Mouse (Mus musculus) frontal cortex, adult (tissue): ENCODE results near the gene Krt18.

Source experiments
- ATAC-seq: cut with Nextera tagmentation; 2 replicates; pipeline ENCODE4 v1.9.2; 2017; ENCODE audit warnings: mild to moderate bottlenecking, moderate library complexity, mixed read lengths; ENCODE audit not compliant: low TSS enrichment

The Krt18 gene

DNA sequence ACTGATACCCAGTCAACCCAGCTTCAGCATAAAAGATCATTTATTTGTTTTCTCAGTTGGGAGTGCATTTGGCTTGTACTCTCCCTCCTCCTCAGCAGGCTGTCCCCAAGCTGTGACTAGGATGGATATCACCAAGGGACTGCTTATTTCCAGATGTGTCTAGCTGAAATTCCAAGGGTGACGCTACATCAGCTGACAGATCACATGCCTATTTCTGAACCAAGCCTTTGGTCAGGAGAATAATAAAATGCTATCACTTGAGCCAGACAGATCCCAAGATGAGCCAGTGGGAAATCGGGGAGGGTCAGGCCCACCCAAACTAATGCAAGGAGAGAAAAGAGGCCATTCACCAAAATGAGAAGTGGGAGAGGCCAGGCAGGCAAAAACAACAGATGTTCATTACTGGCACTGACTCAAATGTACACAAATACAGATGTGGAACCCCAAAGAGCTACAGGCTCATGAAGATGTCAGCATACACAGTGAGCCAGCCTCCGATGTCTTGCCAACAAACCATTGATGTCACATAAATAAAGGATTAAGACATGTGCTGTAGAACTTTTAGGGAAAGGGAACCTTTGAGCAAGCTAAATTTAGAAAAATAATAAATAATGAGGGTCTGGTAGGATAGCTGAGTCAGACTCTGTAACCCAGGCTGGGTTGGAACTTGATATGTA, 17.3 kb upstream of the Krt18 start:
- ATAC-seq: 0 out of 2 replicates have a peak, but pooled peaks have one; percentile 31

DNA sequence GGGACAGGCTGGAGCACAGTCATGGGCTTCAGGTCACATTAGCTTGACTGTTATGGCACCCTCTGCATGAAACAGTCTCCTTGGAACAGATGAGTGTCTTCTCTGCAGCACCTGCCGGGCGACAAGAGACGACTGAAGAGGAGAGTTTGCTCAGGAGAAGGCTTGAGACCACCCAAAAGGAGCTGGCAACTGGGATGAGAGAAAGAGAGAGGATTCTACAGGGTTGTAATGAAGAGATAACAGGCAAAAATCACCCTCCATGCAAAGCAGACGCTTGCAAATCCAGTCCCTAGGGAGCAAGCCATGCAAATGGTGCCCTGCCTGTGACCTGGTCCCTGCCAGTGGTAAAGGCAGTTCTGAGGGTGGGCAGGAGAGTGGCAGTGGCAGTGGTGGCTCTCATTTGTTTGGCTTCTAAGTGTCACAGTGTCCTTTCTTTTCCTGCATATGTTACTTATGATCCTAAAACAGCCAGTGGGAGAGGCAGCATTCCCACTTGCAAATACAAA, 15.7 kb upstream of the Krt18 start:
- ATAC-seq: no peak

DNA sequence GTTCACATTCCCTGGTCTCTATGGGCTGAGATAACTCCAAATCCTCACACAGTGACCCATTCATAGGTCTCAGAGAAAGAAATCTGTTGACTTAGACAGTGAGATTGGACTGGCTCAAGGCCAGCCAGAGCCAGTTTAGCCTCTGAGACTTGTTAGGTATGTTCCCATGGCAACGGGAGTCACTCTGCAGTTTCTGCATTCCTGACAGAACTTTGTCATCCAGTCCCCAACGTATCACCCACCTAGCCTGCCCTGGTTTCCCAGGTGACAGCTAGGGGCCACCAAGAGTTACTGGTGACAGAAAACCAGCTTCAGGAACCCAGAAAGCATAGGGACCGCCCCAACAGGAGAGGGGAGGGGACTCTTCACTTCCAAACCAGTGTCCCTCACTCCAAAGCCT, 14.3 kb upstream of the Krt18 start:
- ATAC-seq: no peak

DNA sequence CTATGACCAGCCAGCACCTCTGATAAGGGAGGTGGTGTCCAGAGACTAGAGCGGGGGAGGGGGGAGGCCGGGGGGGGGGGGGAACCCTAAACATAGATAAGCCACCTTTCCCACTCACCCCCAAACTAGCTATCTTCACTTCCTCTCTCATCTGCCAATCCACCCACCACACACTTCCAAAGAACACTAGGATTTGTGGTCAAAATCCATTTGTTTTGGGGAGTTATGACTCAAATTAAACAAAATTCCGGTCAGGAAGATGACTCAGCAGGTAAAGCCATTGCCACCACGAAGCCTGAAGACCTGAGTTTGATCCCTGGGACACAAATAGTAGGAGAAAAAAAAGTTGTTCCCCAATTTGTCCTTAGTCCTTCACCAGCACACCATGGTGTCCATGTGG, 13.1 kb upstream of the Krt18 start:
- ATAC-seq: no peak

DNA sequence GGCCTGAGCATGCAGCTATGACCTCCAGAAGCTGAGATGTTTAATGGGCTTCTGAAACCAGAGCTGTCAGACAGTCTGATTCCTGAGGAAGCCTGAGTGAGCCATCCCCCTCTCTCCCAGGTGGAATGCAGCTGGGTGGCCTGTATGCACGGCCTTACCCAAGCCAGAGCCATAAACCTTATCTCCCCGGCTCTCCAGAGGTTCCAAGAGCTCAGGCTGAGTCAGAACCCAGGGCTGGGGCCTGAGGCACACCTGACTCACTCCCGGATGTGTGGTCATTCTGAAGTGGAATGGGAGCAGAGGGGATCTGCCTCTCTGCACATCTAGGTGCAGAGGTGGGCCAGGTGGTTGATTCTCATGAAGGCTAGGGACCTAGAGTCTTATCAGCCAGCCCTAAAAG, 11.9 kb upstream of the Krt18 start:
- ATAC-seq: no peak

DNA sequence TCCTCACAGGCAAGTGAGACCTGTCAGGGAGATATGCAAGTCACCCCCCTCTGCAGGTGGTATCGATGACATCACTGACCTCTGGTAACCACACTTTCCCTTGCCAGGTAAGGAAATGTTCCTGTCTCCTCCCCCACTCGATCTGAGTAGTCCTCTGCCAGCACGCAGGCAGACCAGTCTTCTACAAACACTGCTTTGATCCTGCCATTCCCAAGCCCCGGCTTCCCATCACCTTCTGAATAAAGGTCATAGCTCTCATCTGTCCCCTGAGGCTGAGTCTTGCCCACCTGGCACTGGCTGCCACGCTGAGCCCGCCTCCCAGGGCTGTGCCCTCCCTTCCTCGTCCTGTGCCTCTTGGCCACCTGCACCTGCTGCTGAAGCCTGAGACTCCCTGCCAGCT, 11.2 kb upstream of the Krt18 start:
- no peak for ATAC-seq

DNA sequence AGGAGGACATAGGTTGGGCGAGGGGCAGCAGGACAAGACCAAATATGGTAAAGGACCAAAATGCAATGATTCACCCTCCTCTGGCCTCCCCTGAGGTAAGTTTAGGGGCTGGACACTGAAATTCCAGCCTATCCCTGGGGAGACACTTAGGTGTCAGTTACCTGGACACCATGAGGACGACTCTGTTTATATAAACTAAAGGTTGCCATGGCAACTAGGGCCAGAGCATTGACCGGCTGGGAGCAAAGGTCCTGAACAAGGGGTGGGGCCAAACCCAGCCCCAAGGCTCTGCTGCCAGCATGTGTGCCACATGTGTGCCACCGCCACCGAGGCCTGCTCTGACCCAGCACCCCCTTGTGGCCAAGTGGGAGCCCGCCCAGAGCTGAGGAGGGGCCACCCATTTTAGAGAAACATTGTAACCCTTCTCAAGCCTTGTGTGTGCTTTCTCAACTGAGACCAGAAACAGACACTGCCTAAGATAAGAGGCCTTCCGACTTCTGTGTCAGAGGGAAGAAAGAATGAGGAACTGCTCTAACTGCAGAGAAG, 10.0 kb upstream of the Krt18 start:
- ATAC-seq: no peak

DNA sequence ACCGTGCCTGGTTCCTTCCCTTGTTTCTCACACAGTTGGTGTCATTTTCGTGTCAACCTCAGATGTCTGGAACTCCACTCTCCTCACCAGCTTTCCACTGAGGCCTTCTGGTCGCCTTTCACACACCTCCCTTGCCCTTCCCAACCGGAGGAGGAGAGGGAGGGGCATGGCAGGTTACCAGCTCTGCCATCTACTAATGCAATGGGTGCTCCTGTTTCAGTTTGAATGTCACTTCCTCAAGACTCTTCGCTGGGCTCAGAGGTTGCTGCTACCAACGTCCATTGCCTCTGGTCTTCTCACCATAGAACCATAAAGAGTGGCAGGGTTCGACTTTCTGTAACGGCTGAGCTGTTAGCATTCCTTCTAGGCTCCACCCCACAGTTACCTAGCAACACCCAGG, 5.5 kb upstream of the Krt18 start:
- no peak for ATAC-seq

DNA sequence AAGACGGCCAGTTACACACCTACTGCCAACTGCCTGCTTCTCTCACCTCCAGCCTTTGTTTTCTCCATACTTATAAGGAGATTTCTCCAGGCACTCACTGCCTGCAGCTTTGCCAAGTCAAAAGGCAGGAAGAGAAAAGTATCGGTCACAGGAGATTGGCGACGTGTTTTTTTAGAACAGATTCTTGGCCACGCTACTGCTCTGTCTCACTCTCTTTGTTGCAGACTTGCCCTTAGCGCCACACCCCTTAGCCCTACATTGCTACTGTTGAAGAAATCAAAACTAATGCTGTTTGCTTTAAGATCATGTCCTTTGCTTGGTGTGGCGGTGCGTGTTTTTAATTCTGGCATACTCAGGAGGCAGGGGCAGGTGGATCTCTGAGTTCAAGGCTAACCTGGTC, 4.1 kb upstream of the Krt18 start:
- ATAC-seq: no peak

DNA sequence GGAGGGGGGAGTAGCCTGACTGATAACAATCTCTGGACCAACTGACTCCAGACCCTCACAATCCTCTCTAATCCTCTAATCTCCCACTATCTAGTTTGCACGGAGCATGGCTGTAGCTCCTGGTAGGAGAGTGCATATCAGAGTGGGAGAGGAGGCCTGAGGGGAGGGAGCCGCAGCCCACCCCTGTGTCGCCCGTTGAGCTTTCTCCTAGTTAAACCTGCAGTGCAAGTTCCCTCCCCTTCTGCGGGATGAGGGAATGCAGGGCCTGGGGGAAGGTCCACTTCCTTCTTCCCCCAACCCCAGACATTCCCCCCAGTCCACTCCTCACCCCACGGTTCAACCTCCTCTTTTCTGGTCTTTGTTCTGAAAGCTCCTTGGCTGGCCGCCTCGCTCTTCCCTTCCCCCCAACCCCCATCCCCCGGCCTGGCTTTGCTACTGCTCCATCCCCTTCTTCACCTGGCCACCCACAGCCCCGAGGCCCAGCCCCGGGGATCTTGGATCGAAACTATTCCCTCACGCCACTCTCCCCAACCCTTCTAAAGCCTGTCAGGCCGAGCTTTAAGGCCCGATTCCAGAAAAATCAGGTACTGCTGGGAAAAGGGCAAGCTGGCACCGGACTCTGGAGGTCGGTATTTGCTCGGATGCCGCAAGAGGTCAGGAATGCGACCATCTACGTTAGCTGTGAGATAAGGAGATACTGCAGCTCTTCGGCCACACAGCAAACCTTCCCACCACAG, 2.7 kb upstream of the Krt18 start:
- ATAC-seq: no peak

DNA sequence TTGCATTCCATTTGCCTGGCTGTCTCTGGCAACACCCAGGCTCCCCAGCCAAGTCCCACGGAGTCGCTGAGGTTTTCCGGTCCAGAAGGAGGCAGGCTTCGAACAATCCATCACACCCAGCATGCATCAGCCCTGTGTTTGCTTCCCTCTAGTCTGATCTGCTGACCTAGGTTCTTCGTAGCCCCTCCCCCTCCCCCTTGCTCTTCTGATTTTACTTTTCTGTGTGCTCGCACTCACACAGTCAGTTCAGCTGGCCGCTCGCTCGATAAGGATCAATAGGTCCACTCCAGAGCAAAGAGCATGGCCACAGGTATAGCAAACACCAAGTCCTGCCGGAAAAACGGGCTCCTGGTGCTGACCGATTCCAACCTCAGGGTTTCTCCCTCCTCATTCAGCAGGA, 1.6 kb upstream of the Krt18 start:
- ATAC-seq: no peak

DNA sequence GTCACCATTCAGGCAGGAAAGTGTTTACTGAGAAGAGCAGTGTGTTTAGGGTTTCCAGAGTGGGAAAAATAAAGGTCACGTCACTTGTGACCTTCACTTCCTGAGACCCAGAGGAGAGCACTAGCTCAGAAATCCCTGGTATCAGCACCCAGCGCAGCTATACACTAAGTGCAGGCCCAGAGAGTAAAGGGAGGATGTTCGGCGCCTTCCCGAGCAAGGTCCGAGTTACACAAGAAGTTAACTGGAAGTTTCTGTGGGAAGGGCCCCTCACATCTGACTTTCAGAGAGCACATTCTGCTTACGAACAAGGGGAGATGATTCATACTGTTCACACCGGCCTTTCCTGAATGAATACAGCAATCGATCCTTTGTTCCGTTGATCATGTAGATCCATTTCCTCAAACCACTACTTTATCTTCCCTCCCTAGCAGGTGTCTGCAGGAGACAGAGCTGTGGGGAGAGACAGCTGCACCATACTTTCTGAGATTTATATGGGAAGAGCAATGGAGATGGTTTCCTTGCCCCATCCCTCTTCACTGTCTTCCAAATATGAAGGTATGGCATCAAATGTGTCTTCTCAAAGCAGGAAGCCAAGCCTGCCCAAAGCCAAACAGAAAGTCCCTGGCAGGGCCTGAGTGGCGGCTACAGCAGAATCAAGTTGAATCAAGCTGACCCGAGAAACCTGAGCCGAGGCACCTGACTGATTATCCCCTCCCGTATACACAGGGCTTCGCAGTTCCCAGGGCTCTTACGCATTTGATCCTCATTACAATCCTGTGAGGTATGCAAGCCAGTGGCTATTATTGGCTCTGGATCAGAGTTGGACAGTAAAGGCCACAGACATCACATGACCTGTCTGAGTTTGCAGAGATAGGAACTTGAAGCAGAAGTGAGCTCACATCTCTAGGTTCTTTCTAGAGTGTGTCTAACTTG, 6.4 kb downstream of the Krt18 start:
- ATAC-seq: no peak

DNA sequence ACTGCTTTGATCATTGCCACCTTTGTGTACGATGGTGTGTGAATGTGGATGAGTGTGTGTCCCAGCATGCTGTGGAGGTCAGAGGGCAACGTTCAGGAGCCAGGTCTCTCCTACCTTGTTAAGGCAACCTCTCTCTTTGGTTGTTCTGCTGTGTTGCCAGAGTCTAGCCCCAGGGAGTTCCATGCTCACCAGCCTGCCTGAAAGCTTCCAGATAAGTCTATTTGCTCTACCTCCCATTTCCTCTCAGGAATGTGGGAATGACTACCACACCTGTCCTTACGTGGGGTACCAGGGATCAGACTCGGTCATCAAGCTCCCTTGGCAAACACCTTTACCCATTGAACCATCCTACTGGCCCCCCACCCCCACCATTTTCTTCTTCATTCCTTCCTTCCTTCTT, 12.3 kb downstream of the Krt18 start:
- no peak for ATAC-seq

DNA sequence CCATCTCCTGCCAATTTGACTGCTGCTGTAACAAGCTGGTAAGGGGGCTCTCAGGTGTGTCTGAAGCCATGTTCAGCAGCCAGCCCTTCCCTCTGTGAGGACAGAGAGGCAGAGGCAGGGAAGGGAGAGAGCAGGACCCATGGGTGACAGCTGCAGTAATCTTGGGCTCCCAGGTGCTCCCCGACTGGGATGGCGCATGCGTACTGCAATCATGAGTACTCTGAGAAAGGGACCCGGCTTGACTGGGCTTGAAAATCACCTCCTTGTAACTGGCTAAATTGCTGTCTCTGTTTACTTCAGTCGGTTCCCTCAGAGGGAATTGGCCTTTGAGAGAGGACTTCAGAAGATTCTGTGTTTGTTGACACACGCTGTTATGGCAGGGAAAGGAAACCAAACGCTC, 14.0 kb downstream of the Krt18 start:
- ATAC-seq: no peak

DNA sequence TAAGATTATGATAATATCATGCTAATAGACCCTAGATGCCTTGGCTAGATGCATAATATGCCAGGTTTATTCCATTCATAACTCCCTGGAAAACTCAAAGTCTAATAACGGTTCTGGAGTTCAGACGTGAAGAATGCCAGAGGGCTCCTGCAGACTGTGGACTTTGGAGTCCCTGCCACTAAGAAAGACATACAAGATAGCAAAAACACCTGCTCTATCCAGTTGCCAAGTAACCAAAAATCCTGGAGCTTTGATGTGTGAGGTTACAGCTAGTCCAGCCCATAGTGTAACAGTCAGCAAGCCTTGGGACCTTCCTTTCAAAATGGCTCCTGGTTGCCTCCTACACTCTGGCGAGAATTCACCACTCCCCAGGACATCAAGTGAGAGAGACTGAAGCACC, 16.8 kb downstream of the Krt18 start:
- ATAC-seq: no peak

DNA sequence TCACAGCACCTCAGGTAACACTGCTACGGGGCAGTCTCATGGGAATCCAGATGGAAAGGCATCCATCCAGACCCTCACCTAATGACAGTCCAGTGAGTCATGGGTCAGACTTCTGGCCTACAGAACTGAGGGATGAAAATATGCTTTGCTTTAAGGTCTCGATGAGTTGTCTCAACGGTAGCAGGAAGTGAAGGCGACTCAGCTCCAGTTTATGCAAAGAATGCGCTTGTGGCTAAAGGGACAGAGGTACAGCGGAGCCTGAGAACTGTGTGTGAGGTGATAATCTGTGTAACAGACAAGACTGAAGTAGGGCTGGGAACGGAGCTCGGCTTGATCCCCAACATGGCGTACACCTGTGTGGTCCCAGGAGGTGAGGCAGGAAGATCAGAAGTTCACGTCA, 17.7 kb downstream of the Krt18 start:
- no peak for ATAC-seq

DNA sequence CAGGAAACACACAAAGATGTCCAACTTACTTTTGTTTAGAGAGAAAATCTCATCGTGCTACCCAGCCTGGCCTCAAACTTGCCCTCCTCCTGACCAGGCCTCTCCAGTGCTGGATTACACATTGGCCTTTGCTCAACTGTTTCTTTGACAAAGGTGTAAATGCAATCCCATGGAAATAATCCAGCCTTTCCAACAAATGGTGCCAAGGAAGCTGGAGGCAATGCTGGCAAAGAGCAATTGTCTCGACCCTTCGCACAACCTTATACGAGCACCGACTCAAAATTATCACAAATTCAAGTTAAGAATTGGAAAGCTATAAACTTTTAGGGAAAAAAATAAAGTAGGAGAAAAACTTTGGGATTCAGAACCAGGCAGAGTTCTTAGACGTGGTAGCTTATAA, 20.0 kb downstream of the Krt18 start:
- ATAC-seq: no peak

DNA sequence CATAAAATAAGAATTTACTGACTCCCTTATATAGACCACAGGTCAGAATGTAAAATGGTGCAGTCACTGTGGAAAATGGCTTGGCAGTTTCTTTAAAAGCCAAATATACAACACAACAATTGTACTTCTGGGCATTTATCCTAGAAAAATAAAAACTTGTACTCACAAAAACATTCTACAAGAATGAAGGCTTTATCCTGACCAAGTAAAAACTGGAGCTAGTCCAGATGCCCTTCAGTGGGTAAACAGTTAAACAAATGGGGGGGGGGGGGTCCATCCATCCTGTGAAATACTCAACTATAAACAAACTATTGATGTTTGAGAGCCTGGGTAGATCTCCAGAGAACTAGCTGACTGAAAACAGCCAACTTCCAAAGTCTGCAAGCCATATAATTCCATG, 21.9 kb downstream of the Krt18 start:
- ATAC-seq: no peak

DNA sequence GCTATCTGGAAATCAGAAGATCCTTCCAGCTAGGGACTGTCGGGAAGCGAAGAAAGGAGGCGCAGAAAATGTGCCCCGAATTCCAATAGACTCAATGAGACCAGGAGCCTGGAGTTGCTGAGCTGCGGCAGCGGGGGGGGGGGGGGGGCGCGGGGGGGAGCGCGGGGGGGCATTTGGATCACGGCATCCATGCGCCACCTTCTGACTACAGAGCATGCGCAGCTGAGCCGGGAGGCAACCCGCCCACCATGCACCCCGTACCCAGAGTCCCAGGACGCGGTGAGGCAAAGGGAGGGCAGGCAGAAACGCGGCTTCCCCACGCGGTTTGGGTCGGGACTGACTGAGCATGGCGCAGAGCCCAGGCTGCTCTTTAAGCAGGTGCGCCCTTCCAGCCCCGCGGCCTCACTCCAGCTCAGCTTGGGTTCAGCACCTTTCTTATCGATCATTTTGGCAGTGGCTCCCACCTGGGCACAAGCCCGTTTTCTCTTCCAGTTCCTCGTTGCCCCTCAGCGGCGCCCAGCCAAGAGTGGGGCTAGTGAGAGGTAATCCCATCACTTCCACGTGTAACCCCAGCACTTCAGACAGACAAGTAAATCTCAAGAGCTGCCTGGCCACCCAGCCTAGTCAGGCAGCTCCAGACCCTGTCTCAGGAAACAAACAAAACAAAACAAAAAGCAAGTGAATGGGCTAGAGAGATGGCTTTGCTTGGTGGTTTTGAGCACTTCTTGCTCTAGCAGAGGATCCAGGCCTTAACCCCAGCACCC, 24.1 kb downstream of the Krt18 start:
- ATAC-seq: peak; percentile 81

DNA sequence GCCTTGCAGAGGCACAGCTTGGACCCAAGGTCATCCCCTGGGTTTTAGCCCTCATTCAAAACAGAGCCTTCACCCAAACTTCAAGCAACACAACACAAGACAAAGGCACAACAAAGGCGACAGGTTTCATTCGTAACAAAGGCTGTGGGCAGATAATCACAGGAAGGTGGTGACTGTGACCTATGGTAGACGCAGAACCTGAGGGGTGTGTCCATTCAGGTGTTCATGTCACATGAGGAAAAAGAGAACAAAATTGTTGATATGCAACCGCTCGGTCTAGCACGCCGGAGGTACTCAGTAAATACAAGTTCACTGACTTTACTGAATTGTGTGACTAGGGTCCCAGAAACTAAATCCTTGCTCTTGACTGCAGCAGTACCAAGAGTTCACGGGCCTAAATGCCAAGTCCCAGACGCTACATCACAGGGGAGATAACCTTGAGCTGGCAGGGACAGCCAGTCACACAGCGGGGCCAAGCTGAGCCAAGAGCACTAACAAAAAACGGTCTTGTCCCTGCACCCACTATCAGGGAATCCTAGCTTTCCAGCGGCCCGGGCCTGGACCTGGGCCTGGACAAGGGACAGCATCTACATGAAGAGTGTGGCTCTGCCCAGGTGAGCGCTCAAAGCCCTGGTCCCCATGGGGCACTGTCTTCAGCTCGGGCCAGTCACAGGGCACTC, 28.7 kb downstream of the Krt18 start:
- no peak for ATAC-seq
